Mouse (Mus musculus) layer of hippocampus, adult 9-10 months (tissue): ENCODE measurements around the gene Gm3404.
A peak's percentile ranks its signal among the peaks of the same experiment; 100 is the strongest.
"Not testable (repeated sequence)": the region's sequence is repeated elsewhere in the genome, so short reads cannot be mapped to it uniquely, and the experiment has no call there.

Experiments used
- DNase-seq: peaks from one replicate; pipeline ENCODE4 v3.0.0; 2022; ENCODE audit warnings: low spot score

The Gm3404 gene

DNA sequence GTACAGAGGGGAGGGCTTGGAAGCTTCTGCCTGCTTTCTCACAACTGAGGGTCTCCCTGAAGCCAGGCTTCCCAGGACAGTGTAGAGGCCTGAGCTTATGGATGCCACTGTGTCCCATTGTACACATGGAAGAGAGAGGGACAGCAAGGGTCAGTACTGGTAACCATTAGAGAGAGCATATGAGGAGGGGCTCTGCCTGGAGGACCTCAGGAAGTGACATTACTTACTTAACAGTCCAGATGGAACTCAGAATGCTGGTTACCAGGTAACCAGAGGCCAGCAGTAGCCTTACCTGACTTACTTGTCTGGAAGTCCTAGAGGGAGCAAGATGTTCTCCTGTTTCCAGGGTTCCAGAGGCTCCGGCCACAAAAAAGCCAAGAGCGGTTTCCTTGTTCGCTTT, at the start of gene Gm3404:
Gene Gm3404, plus strand, starts transcription at position 301 of the 400 bp plus-strand sequence.
- DNase-seq: not testable (repeated sequence)

- peak; percentile 26 for DNase-seq
Measured at GRCm38 (mm10) chr5:146479564-146479963, 46.0 kb upstream of the Gm3404 start.

DNA sequence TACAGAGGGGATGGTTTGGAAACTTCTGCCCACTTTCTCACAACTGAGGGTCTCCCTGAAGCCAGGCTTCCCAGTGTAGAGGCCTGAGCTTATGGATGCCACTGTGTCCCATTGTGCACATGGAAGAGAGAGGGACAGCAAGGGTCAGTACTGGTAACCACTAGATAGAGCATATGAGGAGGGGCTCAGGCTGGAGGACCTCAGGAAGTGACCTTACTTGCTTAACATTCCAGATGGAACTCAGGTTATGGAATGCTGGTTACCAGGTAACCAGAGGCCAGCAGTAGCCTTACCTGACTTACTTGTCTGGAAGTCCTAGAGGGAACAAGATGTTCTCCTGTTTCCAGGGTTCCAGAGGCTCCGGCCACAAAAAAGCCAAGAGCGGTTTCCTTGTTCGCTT, 43.9 kb upstream of the Gm3404 start, which contains the start of gene Gm6408:
Gene Gm6408, plus strand, starts transcription at position 301 of the 400 bp plus-strand sequence.
- not testable (repeated sequence) for DNase-seq

GRCm38 (mm10) chr5:146488959-146489358, 36.6 kb upstream of the Gm3404 start:
- DNase-seq: not testable (repeated sequence)

DNA sequence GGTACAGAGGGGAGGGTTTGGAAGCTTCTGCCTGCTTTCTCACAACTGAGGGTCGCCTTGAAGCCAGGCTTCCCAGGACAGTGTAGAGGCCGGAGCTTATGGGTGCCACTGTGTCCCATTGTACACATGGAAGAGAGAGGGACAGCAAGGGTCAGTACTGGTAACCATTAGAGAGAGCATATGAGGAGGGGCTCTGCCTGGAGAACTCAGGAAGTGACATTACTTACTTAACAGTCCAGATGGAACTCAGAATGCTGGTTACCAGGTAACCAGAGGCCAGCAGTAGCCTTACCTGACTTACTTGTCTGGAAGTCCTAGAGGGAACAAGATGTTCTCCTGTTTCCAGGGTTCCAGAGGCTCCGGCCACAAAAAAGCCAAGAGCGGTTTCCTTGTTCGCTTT, 34.5 kb upstream of the Gm3404 start, which contains the start of gene Gm6370:
Gene Gm6370, plus strand, starts transcription at position 301 of the 400 bp plus-strand sequence.
- not testable (repeated sequence) for DNase-seq

GRCm38 (mm10) chr5:146502099-146502498, 23.5 kb upstream of the Gm3404 start, which contains the start of gene 4930449I24Rik:
4930449I24Rik (plus strand) TSS chr5:146502399.
- not testable (repeated sequence) for DNase-seq

- DNase-seq: not testable (repeated sequence)
Measured at GRCm38 (mm10) chr5:146513823-146514222, 11.8 kb upstream of the Gm3404 start, which contains the start of gene Gm3402. Gm3402 (plus strand) TSS chr5:146514123.

DNA sequence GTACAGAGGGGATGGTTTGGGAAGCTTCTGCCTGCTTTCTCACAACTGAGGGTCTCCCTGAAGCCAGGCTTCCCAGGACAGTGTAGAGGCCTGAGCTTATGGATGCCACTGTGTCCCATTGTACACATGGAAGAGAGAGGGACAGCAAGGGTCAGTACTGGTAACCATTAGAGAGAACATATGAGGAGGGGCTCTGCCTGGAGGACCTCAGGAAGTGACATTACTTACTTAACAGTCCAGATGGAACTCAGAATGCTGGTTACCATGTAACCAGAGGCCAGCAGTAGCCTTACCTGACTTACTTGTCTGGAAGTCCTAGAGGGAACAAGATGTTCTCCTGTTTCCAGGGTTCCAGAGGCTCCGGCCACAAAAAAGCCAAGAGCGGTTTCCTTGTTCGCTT, 11.7 kb downstream of the Gm3404 start, which contains the start of gene Gm3409:
Gene Gm3409, plus strand, starts transcription at position 301 of the 400 bp plus-strand sequence.
- not testable (repeated sequence) for DNase-seq

DNA sequence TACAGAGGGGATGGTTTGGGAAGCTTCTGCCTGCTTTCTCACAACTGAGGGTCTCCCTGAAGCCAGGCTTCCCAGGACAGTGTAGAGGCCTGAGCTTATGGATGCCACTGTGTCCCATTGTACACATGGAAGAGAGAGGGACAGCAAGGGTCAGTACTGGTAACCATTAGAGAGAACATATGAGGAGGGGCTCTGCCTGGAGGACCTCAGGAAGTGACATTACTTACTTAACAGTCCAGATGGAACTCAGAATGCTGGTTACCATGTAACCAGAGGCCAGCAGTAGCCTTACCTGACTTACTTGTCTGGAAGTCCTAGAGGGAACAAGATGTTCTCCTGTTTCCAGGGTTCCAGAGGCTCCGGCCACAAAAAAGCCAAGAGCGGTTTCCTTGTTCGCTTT, 30.2 kb downstream of the Gm3404 start, which contains the start of gene Gm3415:
Gene Gm3415, plus strand, starts transcription at position 301 of the 400 bp plus-strand sequence.
- not testable (repeated sequence) for DNase-seq

- no peak for DNase-seq
Measured at GRCm38 (mm10) chr5:146564259-146564658, 38.7 kb downstream of the Gm3404 start.

- DNase-seq: no peak
Measured at GRCm38 (mm10) chr5:146567054-146567453, 41.5 kb downstream of the Gm3404 start.

DNA sequence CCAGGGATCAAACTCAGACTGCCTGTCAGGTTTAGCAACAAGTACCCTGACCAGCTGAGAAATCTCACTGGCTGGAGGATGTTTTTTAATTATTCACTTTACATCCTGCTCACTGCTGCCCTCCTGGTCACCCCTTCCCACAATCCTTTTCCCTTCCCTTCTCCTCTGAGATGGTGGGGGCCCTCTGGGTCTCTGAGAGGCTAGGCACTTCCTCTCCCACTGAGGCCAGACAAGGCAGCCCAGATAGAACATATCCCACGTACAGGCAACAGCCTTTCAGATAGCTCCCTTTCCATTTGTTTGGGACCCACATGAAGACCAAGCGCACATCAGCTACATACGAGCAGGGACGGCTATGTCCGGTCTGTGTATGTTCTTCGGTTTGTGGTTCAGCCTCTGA, 44.6 kb downstream of the Gm3404 start:
- DNase-seq: not testable (repeated sequence)

GRCm38 (mm10) chr5:146571830-146572734, 46.5 kb downstream of the Gm3404 start:
- DNase-seq: peak; percentile 75

GRCm38 (mm10) chr5:146572735-146573042, 47.1 kb downstream of the Gm3404 start:
- DNase-seq: not testable (repeated sequence)

DNA sequence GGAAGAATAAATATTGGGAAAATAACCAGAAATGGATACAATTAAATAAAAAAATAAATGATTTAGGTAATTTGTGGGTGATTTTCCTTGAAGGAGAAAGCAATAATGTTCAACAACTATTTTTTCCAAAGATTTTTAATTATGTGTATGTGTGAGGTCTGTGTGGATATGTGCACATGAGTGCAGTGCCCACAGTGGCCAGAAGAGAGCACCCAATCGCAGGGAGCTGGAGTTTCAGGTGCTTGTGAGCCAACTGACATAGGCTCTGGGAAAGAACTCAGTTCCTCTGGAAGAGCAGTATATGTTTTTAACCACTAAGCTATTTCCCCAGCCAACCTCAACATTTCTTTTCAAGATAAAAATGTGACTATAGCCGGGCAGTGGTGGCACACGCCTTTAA, 51.1 kb downstream of the Gm3404 start:
- DNase-seq: no peak
